In genomic region chr14:11132637-11133474, GRCm38 (mm10) we compare ENCODE assay signal across 16 mouse cellular contexts. TPM values are rescaled to one million over a fixed set of nuclear protein-coding genes. Genes with fewer than 3 reads are reported as not detected.
DNase-seq lines count a peak whose midpoint lies in the region; ATAC-seq lines count a peak whose summit lies in the region.
"Had no signal": no experiment of that assay in that cellular context is flagged by ENCODE, and none has a peak within 500 bp of the region (broad histone marks: within the 10 kb centered on the region; RNA-seq: fewer than 3 reads in every experiment).

No protein-coding gene starts in this region.

- WGBS in forebrain, embryonic 13.5 days, result 89% methylated on average over 6 of the region's 6 CpGs
- 95% methylated on average over 6 of the region's 6 CpGs for WGBS in forebrain, embryonic 10.5 days
- WGBS in kidney, embryonic 15.5 days, result 81% methylated on average over 6 of the region's 6 CpGs

- DNase-seq in forebrain, embryonic 10.5 days (ENCODE audit: extremely low spot score, low spot score), result no peak
- peak; percentile 22 to 23 for DNase-seq in kidney, adult 8-10 months
- DNase-seq in brain, adult 2 months (ENCODE audit: low read depth, low spot score), result peak; percentile 31
- DNase-seq in cerebellum, postnatal 25 days, result peak; percentile 9 to 13
- no peak for DNase-seq in lung, postnatal 14 days
- no peak for DNase-seq in ovary, postnatal 36 days (ENCODE audit: low spot score)
- DNase-seq: adrenal gland, postnatal 25 days; embryo, embryonic 11 days; heart, postnatal 4 days; liver; lung, embryonic 14.5 days had no signal

- H3K27ac ChIP-seq in forebrain, embryonic 13.5 days, result no peak overlapping the region
- H3K27ac ChIP-seq in forebrain, embryonic 10.5 days, result no peak overlapping the region
- H3K27ac ChIP-seq in kidney, embryonic 15.5 days, result no peak overlapping the region
- H3K27ac ChIP-seq: heart, embryonic 13.5 days; kidney, postnatal 0 days had no signal

- peak; percentile 36; the same call in 1 of the 2 replicates for ATAC-seq in forebrain, embryonic 13.5 days
- no peak for ATAC-seq in kidney, embryonic 15.5 days (replicated peaks; ENCODE audit: low FRiP score)
- ATAC-seq: midbrain, embryonic 16.5 days had no signal

- no peaks in the 10 kb centered on the region for H3K27me3 ChIP-seq in forebrain, embryonic 13.5 days
- no peaks in the 10 kb centered on the region for H3K27me3 ChIP-seq in forebrain, embryonic 10.5 days (ENCODE audit: poor library complexity, severe bottlenecking)
- no peaks in the 10 kb centered on the region for H3K27me3 ChIP-seq in kidney, embryonic 15.5 days
- H3K27me3 ChIP-seq: heart, embryonic 13.5 days had no signal

- no peak overlapping the region for H3K4me2 ChIP-seq in forebrain, embryonic 13.5 days
- H3K4me2 ChIP-seq in kidney, embryonic 15.5 days, result no peak overlapping the region
- H3K4me2 ChIP-seq: heart, embryonic 13.5 days; lung, embryonic 14.5 days had no signal

- no peak overlapping the region for H3K4me3 ChIP-seq in forebrain, embryonic 13.5 days
- no peak overlapping the region for H3K4me3 ChIP-seq in forebrain, embryonic 10.5 days
- H3K4me3 ChIP-seq in kidney, embryonic 15.5 days (replicated peaks), result no peak overlapping the region
- H3K4me3 ChIP-seq: heart, embryonic 13.5 days had no signal

- no peaks in the 10 kb centered on the region for H3K4me1 ChIP-seq in forebrain, embryonic 13.5 days
- H3K4me1 ChIP-seq in forebrain, embryonic 10.5 days, result no peaks in the 10 kb centered on the region
- H3K4me1 ChIP-seq in kidney, embryonic 15.5 days, result no peaks in the 10 kb centered on the region
- H3K4me1 ChIP-seq: heart, embryonic 13.5 days had no signal

- no peaks in the 10 kb centered on the region for H3K9me3 ChIP-seq in forebrain, embryonic 13.5 days (replicated peaks)
- H3K9me3 ChIP-seq in forebrain, embryonic 10.5 days, result no peaks in the 10 kb centered on the region
- 0 out of 2 replicates have a peak, but pooled peaks cover 3% of the 10 kb centered on the region for H3K9me3 ChIP-seq in kidney, embryonic 15.5 days (replicated peaks)
- H3K9me3 ChIP-seq: heart, embryonic 13.5 days had no signal

- H3K36me3 ChIP-seq in forebrain, embryonic 13.5 days (ENCODE audit: poor library complexity, severe bottlenecking), result no peaks in the 10 kb centered on the region
- H3K36me3 ChIP-seq in forebrain, embryonic 10.5 days (replicated peaks), result no peaks in the 10 kb centered on the region
- H3K36me3 ChIP-seq in kidney, embryonic 15.5 days, result no peaks in the 10 kb centered on the region
- H3K36me3 ChIP-seq: heart, embryonic 13.5 days had no signal

- H3K9ac ChIP-seq in forebrain, embryonic 13.5 days, result no peak overlapping the region
- no peak overlapping the region for H3K9ac ChIP-seq in kidney, embryonic 15.5 days
- H3K9ac ChIP-seq: heart, embryonic 13.5 days; lung, embryonic 14.5 days had no signal

RNA-seq across cellular contexts. Expression of gene Fhit, which starts 29.0 kb away (rescaled TPM):
- polyA plus RNA-seq in forebrain, embryonic 13.5 days (2015; fragmentation: Nextera tagmentation; extraction: Ambion mirVana), result 4.6 and 6.2 TPM in 2 replicates
- polyA plus RNA-seq in forebrain, embryonic 10.5 days (2016; fragmentation: Nextera tagmentation; extraction: Ambion mirVana), result 1.2 and 1.4 TPM in 2 replicates
- polyA plus RNA-seq in kidney, embryonic 15.5 days (2015; fragmentation: Nextera tagmentation; extraction: Ambion mirVana), result 5.0 and 5.1 TPM in 2 replicates

Comparison
In these comparisons a context has a peak if more than half of its experiments do, and no peak if none do; other contexts are left out.
1. DNase-seq: peak in kidney, adult 8-10 months (2 of 2), brain, adult 2 months (single experiment) and cerebellum, postnatal 25 days (2 of 2); none in forebrain, embryonic 10.5 days (single experiment), lung, postnatal 14 days (single experiment) and ovary, postnatal 36 days (single experiment).